Mouse (Mus musculus) cerebellum, postnatal 25 days (tissue): Measurements from ENCODE around the gene Insl3.
"Not testable (repeated sequence)": the region's sequence is repeated elsewhere in the genome, so short reads cannot be mapped to it uniquely, and the experiment has no call there.

Experiments used
- DNase-seq, 2 experiments: peaks; one replicate each; pipeline ENCODE4 v3.0.0; 2021; ENCODE audit warnings: mixed read lengths in 2 of 2

The Insl3 gene

GRCm38 (mm10) chr8:71677555-71677954 lies 11.5 kb upstream of the Insl3 start:
- DNase-seq = peak in 1 of 2 experiments; percentile 13

- DNase-seq = no peak
These were observed 10.8 kb upstream of the Insl3 start for GRCm38 (mm10) chr8:71678216-71678615.

GRCm38 (mm10) chr8:71679116-71679515 lies 9.9 kb upstream of the Insl3 start:
- peak; percentile 38 to 54 for DNase-seq

GRCm38 (mm10) chr8:71679550-71680168 lies 9.4 kb upstream of the Insl3 start:
- DNase-seq = peak; percentile 70 to 81

GRCm38 (mm10) chr8:71680471-71680870 lies 8.5 kb upstream of the Insl3 start:
- peak in 1 of 2 experiments; percentile 22 for DNase-seq

GRCm38 (mm10) chr8:71681369-71681915 lies 7.6 kb upstream of the Insl3 start:
- peak in 1 of 2 experiments; percentile 22 for DNase-seq

- DNase-seq = peak in 1 of 2 experiments; percentile 6
These were observed 6.2 kb upstream of the Insl3 start for GRCm38 (mm10) chr8:71682832-71683231.

GRCm38 (mm10) chr8:71684701-71685100 lies 4.3 kb upstream of the Insl3 start:
- DNase-seq = no peak

GRCm38 (mm10) chr8:71685573-71685972 lies 3.4 kb upstream of the Insl3 start:
- DNase-seq = peak in 1 of 2 experiments; percentile 27

GRCm38 (mm10) chr8:71686143-71686734 lies 2.8 kb upstream of the Insl3 start:
- DNase-seq = peak in 1 of 2 experiments; percentile 18

GRCm38 (mm10) chr8:71687616-71688015 lies 1.4 kb upstream of the Insl3 start:
- no peak for DNase-seq

- no peak for DNase-seq
These were observed 3.5 kb downstream of the Insl3 start for GRCm38 (mm10) chr8:71692509-71692908.

GRCm38 (mm10) chr8:71693166-71694041 lies 4.4 kb downstream of the Insl3 start:
- DNase-seq = peak in 1 of 2 experiments; percentile 7

- DNase-seq = not testable (repeated sequence)
These were observed 6.4 kb downstream of the Insl3 start for GRCm38 (mm10) chr8:71695456-71695855.

- peak in 1 of 2 experiments; percentile 14 for DNase-seq
These were observed 11.7 kb downstream of the Insl3 start for GRCm38 (mm10) chr8:71700493-71701269.

GRCm38 (mm10) chr8:71701414-71702086 lies 12.5 kb downstream of the Insl3 start, which contains the start of gene B3gnt3:
B3gnt3 (minus strand) TSS chr8:71701789.
- DNase-seq = peak in 1 of 2 experiments; percentile 5

GRCm38 (mm10) chr8:71702087-71702432 lies 13.0 kb downstream of the Insl3 start:
- DNase-seq = peak in 1 of 2 experiments; percentile 2

- DNase-seq = no peak
These were observed 13.9 kb downstream of the Insl3 start for GRCm38 (mm10) chr8:71702923-71703322.

- DNase-seq = not testable (repeated sequence)
These were observed 14.4 kb downstream of the Insl3 start for GRCm38 (mm10) chr8:71703400-71703799.

GRCm38 (mm10) chr8:71707874-71708273 lies 18.9 kb downstream of the Insl3 start:
- peak in 1 of 2 experiments; percentile 66 for DNase-seq

GRCm38 (mm10) chr8:71709134-71709799 lies 20.3 kb downstream of the Insl3 start:
- no peak for DNase-seq
